11 mouse cellular contexts compared by ENCODE assay signal in the genomic region with DNA sequence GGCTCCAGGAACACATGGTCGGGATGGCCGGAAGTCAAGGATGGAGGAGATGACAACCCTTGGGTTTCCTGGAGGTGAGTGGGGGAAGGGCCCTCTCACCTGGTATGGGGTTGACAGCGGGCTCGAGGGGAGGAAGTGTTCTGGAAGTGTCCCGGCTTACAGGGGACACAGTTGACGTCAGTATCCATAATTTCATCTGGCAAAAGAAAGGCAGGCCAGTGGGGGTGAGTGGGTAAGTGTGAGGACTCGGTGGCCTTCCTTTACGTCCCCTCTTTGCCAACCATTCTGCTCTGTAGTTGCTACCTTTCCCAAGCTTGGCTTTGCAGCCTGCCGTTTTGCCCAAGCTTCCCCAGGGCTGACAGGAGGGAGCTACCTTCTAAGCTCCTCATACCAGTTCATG. TPM values are rescaled to one million over a fixed set of nuclear protein-coding genes. Genes with fewer than 3 reads are reported as not detected.
A peak's percentile ranks its signal among the peaks of the same experiment; 100 is the strongest.
DNase-seq lines count a peak whose midpoint lies in the region; ATAC-seq lines count a peak whose summit lies in the region.
"Had no signal": no experiment of that assay in that cellular context is flagged by ENCODE, and none has a peak within 500 bp of the region (broad histone marks: within the 10 kb centered on the region; RNA-seq: fewer than 3 reads in every experiment).

No protein-coding gene starts in this region.

- H3K4me1 ChIP-seq in kidney, embryonic 15.5 days: peaks cover 44% of the 10 kb centered on the region
- H3K4me1 ChIP-seq in embryonic facial prominence, embryonic 12.5 days: peaks cover 35% of the 10 kb centered on the region
- H3K4me1 ChIP-seq in hindbrain, embryonic 13.5 days (replicated peaks): peaks cover 30% of the 10 kb centered on the region
- peaks cover 34% of the 10 kb centered on the region for H3K4me1 ChIP-seq in liver, embryonic 15.5 days (replicated peaks)

- peak overlapping the region; percentile 74 for H3K9ac ChIP-seq in kidney, embryonic 15.5 days
- no peak overlapping the region for H3K9ac ChIP-seq in embryonic facial prominence, embryonic 12.5 days
- no peak overlapping the region for H3K9ac ChIP-seq in hindbrain, embryonic 13.5 days
- H3K9ac ChIP-seq in liver, embryonic 15.5 days: no peak overlapping the region

- no peaks in the 10 kb centered on the region for H3K27me3 ChIP-seq in kidney, embryonic 15.5 days
- no peaks in the 10 kb centered on the region for H3K27me3 ChIP-seq in embryonic facial prominence, embryonic 12.5 days
- peaks cover 9% of the 10 kb centered on the region; the same call in 1 of the 2 replicates for H3K27me3 ChIP-seq in hindbrain, embryonic 13.5 days
- peaks cover 11% of the 10 kb centered on the region for H3K27me3 ChIP-seq in liver, embryonic 15.5 days

- intact Hi-C loops in left cerebral cortex, postnatal 4 days (cut with DNase I): no loop called here

- DNase-seq in kidney, postnatal 4 days: no peak
- DNase-seq in thymus, postnatal 36 days: no peak
- no peak for DNase-seq in frontal cortex, postnatal 25 days (ENCODE audit: low spot score in 2 of 2)
- DNase-seq in left cerebral cortex, postnatal 4 days: no peak
- DNase-seq: cerebellum, postnatal 14 days had no signal

- peak overlapping the region; percentile 64 for H3K4me3 ChIP-seq in kidney, embryonic 15.5 days (replicated peaks)
- H3K4me3 ChIP-seq in embryonic facial prominence, embryonic 12.5 days: 0 out of 2 replicates have a peak overlapping the region, but pooled peaks have one; percentile 44
- no peak overlapping the region for H3K4me3 ChIP-seq in hindbrain, embryonic 13.5 days
- peak overlapping the region; percentile 62; the same call in 1 of the 2 replicates for H3K4me3 ChIP-seq in liver, embryonic 15.5 days (replicated peaks)

- no peak overlapping the region for H3K27ac ChIP-seq in kidney, embryonic 15.5 days
- no peak overlapping the region for H3K27ac ChIP-seq in embryonic facial prominence, embryonic 12.5 days
- no peak overlapping the region for H3K27ac ChIP-seq in hindbrain, embryonic 13.5 days
- H3K27ac ChIP-seq in liver, embryonic 15.5 days (replicated peaks): no peak overlapping the region

- 78% methylated on average over 9 of the region's 9 CpGs for WGBS in kidney, embryonic 15.5 days
- WGBS in embryonic facial prominence, embryonic 12.5 days: 85% methylated on average over 9 of the region's 9 CpGs
- WGBS in hindbrain, embryonic 13.5 days: 83% methylated on average over 9 of the region's 9 CpGs
- 71% methylated on average over 9 of the region's 9 CpGs for WGBS in liver, embryonic 15.5 days (ENCODE audit: insufficient replicate concordance)

- peak overlapping the region; percentile 86 for H3K4me2 ChIP-seq in kidney, embryonic 15.5 days
- H3K4me2 ChIP-seq in embryonic facial prominence, embryonic 12.5 days (replicated peaks): peak overlapping the region; percentile 67
- peak overlapping the region; percentile 60 for H3K4me2 ChIP-seq in hindbrain, embryonic 13.5 days
- peak overlapping the region; percentile 58 for H3K4me2 ChIP-seq in liver, embryonic 15.5 days

- no peaks in the 10 kb centered on the region for H3K9me3 ChIP-seq in kidney, embryonic 15.5 days (replicated peaks)
- no peaks in the 10 kb centered on the region for H3K9me3 ChIP-seq in embryonic facial prominence, embryonic 12.5 days
- no peaks in the 10 kb centered on the region for H3K9me3 ChIP-seq in hindbrain, embryonic 13.5 days
- H3K9me3 ChIP-seq in liver, embryonic 15.5 days (replicated peaks): no peaks in the 10 kb centered on the region

- ATAC-seq in kidney, embryonic 15.5 days (replicated peaks; ENCODE audit: low FRiP score): no peak
- no peak for ATAC-seq in embryonic facial prominence, embryonic 12.5 days (ENCODE audit: insufficient number of reproducible peaks, insufficient read depth, low FRiP score, low TSS enrichment)
- ATAC-seq in hindbrain, embryonic 13.5 days (ENCODE audit: low FRiP score): no peak
- ATAC-seq in liver, embryonic 15.5 days (ENCODE audit: insufficient read depth): no peak

- H3K36me3 ChIP-seq in kidney, embryonic 15.5 days: peaks cover 41% of the 10 kb centered on the region
- peaks cover 2% of the 10 kb centered on the region for H3K36me3 ChIP-seq in embryonic facial prominence, embryonic 12.5 days
- no peaks in the 10 kb centered on the region for H3K36me3 ChIP-seq in hindbrain, embryonic 13.5 days
- peaks cover 19% of the 10 kb centered on the region; the same call in 1 of the 2 replicates for H3K36me3 ChIP-seq in liver, embryonic 15.5 days (replicated peaks)

RNA-seq across cellular contexts. Expression of gene Ltbr, which starts 1.5 kb away (rescaled TPM):
- polyA plus RNA-seq in kidney, embryonic 15.5 days (2015; fragmentation: Nextera tagmentation; extraction: Ambion mirVana): 58.7 and 62.6 TPM in 2 replicates
- 27.2 and 28.2 TPM in 2 replicates for polyA plus RNA-seq in embryonic facial prominence, embryonic 12.5 days (2016; fragmentation: Nextera tagmentation; extraction: Ambion mirVana)
- 13.5 and 15.2 TPM in 2 replicates for polyA plus RNA-seq in hindbrain, embryonic 13.5 days (2015; fragmentation: Nextera tagmentation; extraction: Ambion mirVana)
- polyA plus RNA-seq in liver, embryonic 15.5 days (2015; fragmentation: Nextera tagmentation; extraction: Ambion mirVana): 20.6 and 25.1 TPM in 2 replicates
- 10 to 100 TPM in 1 of 2 experiments, 1 to 10 TPM in 1; 9.6 to 10.7 TPM for total RNA-seq in left cerebral cortex, postnatal 4 days (2021)

RNA-seq across cellular contexts. Expression of gene Scnn1a, which starts 8.3 kb away (rescaled TPM):
- polyA plus RNA-seq in kidney, embryonic 15.5 days (2015; fragmentation: Nextera tagmentation; extraction: Ambion mirVana): 4.4 and 4.8 TPM in 2 replicates
- polyA plus RNA-seq in embryonic facial prominence, embryonic 12.5 days (2016; fragmentation: Nextera tagmentation; extraction: Ambion mirVana): 0.52 and 1.1 TPM in 2 replicates
- polyA plus RNA-seq in hindbrain, embryonic 13.5 days (2015; fragmentation: Nextera tagmentation; extraction: Ambion mirVana): 0.29 and 0.31 TPM in 2 replicates
- polyA plus RNA-seq in liver, embryonic 15.5 days (2015; fragmentation: Nextera tagmentation; extraction: Ambion mirVana): 0.64 and 0.79 TPM in 2 replicates
- total RNA-seq in left cerebral cortex, postnatal 4 days (2021): 1 to 10 TPM; 1.5 to 2.1 TPM

RNA-seq across cellular contexts. Expression of gene Tuba3a, which starts 26.3 kb away (rescaled TPM):
- polyA plus RNA-seq in kidney, embryonic 15.5 days (2015; fragmentation: Nextera tagmentation; extraction: Ambion mirVana): 0.19 and 0.24 TPM in 2 replicates
- 0.20 and 0.29 TPM in 2 replicates for polyA plus RNA-seq in embryonic facial prominence, embryonic 12.5 days (2016; fragmentation: Nextera tagmentation; extraction: Ambion mirVana)
- polyA plus RNA-seq in hindbrain, embryonic 13.5 days (2015; fragmentation: Nextera tagmentation; extraction: Ambion mirVana): not detected in 2 replicates
- not detected in 2 replicates for polyA plus RNA-seq in liver, embryonic 15.5 days (2015; fragmentation: Nextera tagmentation; extraction: Ambion mirVana)
- total RNA-seq in left cerebral cortex, postnatal 4 days (2021): not detected
- total RNA-seq: adrenal gland, adult 2 months had no signal
- polyA plus RNA-seq: adrenal gland, adult 2 months; spleen, adult 2 months had no signal

RNA-seq across cellular contexts. Expression of gene Tnfrsf1a, which starts 37.0 kb away (rescaled TPM):
- 73.2 and 83.3 TPM in 2 replicates for polyA plus RNA-seq in kidney, embryonic 15.5 days (2015; fragmentation: Nextera tagmentation; extraction: Ambion mirVana)
- polyA plus RNA-seq in embryonic facial prominence, embryonic 12.5 days (2016; fragmentation: Nextera tagmentation; extraction: Ambion mirVana): 49.4 and 51.9 TPM in 2 replicates
- 15.1 and 15.7 TPM in 2 replicates for polyA plus RNA-seq in hindbrain, embryonic 13.5 days (2015; fragmentation: Nextera tagmentation; extraction: Ambion mirVana)
- 29.4 and 31.0 TPM in 2 replicates for polyA plus RNA-seq in liver, embryonic 15.5 days (2015; fragmentation: Nextera tagmentation; extraction: Ambion mirVana)
- total RNA-seq in left cerebral cortex, postnatal 4 days (2021): 10 to 100 TPM; 11.2 to 12.0 TPM
